Mouse (Mus musculus): ENCODE results near the gene Gnb1. TPM values are rescaled to one million over a fixed set of nuclear protein-coding genes. Genes with fewer than 3 reads are reported as not detected.

The Gnb1 gene
- polyA plus RNA-seq, 1 experiment from 2014 or later, result 585 TPM

DNA sequence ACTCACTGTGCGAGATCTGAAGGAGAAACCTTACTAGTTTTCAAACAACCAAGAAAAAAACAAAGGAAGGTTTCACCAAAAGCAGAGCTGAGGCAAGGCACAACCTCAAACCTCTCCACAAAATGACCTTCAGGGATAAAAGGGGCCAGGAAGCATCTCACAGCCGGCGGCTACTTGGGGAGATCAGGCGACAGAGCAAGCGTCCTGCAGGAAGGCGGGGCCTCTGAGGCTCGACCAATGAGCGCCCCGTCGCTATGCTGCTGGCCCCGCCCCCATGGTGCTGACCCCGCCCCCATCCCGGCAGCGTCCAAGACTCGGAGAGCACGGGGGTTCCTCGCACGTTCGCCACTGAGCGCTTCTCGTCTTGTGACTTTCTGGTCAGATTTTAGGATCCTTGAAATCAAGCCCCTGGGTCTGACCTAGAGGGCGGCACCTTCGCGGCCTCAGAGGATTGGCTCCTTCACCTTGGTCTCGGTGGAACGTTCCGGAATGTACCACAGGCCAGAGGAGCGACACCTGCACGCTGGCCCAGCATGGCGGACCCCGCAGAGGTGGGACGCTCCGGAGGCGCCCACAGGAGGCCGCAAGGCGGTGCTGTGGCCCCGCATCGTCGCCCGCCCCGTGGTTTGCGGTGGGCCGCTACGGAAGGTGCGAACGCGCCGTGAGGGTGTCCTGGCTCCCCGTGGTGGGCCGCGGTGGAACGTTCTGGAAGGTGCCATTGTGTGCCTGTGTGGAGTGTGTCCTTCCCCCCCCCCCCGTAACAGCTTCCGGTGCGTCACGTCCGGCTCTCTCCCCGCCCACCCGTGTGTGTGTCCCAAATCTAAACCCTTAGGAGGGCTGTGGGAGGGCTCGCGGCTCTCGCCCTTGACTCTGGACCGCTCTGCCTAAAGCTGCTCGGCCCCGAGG lies 110.2 kb downstream of the Gnb1 start, which contains the start of gene Slc35e2:
Gene Slc35e2, plus strand, starts transcription at position 326 of the 906 bp plus-strand sequence.
- ATAC-seq (ENCODE audit: insufficient read depth), result peak; percentile 97
- Histone ChIP-seq H3K9me3 (ENCODE audit: low read depth, low read length) (no peaks in the 10 kb centered on the region), H3K4me1 (ENCODE audit: insufficient read depth) (0 out of 2 replicates have a peak, but pooled peaks cover 2% of the 10 kb centered on the region), H3K27ac (ENCODE audit: low read depth) (peak within 1 kb of the TSS; percentile 99), H3K4me3 (ENCODE audit: low read depth, low read length) (peak within 1 kb of the TSS; percentile 98), H3K36me3 (ENCODE audit: insufficient read depth) (peaks cover 24% of the 10 kb centered on the region), H3K4me2 (peak within 1 kb of the TSS; percentile 89), H3K9ac (peak within 1 kb of the TSS; percentile 93), H3K27me3 (ENCODE audit: insufficient read depth, low read length) (no peaks in the 10 kb centered on the region)
- WGBS, result under 1% methylated on average over 59 of the region's 65 CpGs
- peak; percentile 38 for TF ChIP-seq CTCF (IDR thresholded peaks at IDR 0.05; ENCODE audit: low read depth)
- DNase-seq, result peak; percentile 95

DNA sequence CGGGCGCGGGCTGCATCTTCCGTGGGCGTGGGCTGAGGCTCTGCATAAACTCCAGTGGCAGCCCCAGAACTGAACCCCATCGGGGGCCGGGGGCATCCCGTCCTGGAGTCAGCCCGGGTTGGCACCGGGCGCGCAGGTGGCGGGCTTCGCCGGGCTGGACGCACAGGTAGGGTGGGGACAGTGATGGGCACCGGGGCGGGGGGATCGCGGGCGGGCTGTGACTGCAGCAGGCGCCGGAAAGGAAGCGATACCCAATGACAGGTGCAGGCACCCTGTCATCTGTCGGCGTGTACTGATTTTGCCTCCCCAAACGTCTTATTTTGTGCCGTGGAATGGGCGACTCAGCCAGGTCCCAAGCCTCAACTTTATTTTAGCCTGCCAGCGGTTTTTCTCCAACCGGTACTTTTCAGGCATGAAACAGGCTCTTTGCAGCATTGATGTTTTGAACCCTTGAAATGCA lies 110.9 kb downstream of the Gnb1 start:
- Histone ChIP-seq H3K9me3 (ENCODE audit: low read depth, low read length) (no peaks in the 10 kb centered on the region), H3K4me3 (ENCODE audit: low read depth, low read length) (peak overlapping the region; percentile 98), H3K27me3 (ENCODE audit: insufficient read depth, low read length) (no peaks in the 10 kb centered on the region), H3K27ac (ENCODE audit: low read depth) (peak overlapping the region; percentile 99), H3K4me2 (peak overlapping the region; percentile 89), H3K4me1 (ENCODE audit: insufficient read depth) (0 out of 2 replicates have a peak, but pooled peaks cover 2% of the 10 kb centered on the region), H3K36me3 (ENCODE audit: insufficient read depth) (peaks cover 24% of the 10 kb centered on the region), H3K9ac (peak overlapping the region; percentile 93)
- DNase-seq (no peak), ATAC-seq (ENCODE audit: insufficient read depth) (no peak)
- WGBS, result 2% methylated on average over 30 of the region's 31 CpGs
- TF ChIP-seq CTCF (IDR thresholded peaks at IDR 0.05; ENCODE audit: low read depth), result no peak

DNA sequence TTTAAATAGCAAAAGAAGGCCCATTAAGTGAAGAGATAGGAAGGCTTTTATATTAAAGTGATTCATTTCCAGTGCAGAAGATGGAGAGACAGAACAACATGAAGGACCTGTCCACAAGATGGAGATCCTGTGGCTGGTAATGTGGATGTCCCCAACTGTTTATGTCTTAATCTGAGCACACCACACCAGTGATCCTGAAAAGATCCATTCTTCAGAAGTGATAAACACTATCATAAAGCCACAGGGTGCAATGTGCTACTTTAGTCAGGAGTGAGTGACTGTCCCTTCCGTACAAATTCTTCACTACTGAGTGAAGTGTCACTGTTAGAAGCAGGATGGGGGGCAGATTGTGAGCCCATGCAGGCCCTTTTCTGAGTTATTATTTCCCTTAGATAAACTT lies 111.6 kb downstream of the Gnb1 start:
- no peak for DNase-seq
- Histone ChIP-seq H3K9ac (peak overlapping the region; percentile 93; the same call in 1 of the 2 replicates), H3K36me3 (ENCODE audit: insufficient read depth) (peaks cover 24% of the 10 kb centered on the region), H3K9me3 (ENCODE audit: low read depth, low read length) (no peaks in the 10 kb centered on the region), H3K4me1 (ENCODE audit: insufficient read depth) (0 out of 2 replicates have a peak, but pooled peaks cover 2% of the 10 kb centered on the region), H3K27me3 (ENCODE audit: insufficient read depth, low read length) (no peaks in the 10 kb centered on the region), H3K4me3 (ENCODE audit: low read depth, low read length) (peak overlapping the region; percentile 98), H3K27ac (ENCODE audit: low read depth) (no peak overlapping the region), H3K4me2 (peak overlapping the region; percentile 89)
- no peak for TF ChIP-seq CTCF (IDR thresholded peaks at IDR 0.05; ENCODE audit: low read depth)
- ATAC-seq (ENCODE audit: insufficient read depth), result no peak
- WGBS, result 77% methylated on average over 1 of the region's 1 CpGs

DNA sequence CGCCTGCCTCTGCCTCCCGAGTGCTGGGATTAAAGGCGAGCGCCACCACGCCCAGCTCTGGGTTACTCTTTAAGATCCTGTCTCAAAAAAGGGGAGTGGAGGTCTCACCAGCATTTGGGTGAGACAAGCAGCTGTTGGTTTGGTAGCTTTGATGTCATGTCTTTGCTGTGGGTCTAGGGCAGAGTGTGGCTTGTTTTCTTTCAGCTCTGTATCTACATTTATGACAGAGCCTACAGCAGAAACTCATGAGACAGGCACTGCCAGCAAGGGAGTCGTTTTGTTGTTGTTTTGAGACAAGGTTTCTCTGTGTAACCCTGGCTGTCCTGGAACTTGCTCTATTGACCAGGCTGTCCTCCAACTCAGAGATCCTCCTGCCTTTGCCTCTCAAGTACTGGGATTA lies 112.6 kb downstream of the Gnb1 start:
- Histone ChIP-seq H3K9ac (no peak overlapping the region), H3K4me2 (no peak overlapping the region), H3K27ac (ENCODE audit: low read depth) (no peak overlapping the region), H3K27me3 (ENCODE audit: insufficient read depth, low read length) (no peaks in the 10 kb centered on the region), H3K4me3 (ENCODE audit: low read depth, low read length) (no peak overlapping the region), H3K36me3 (ENCODE audit: insufficient read depth) (peaks cover 24% of the 10 kb centered on the region), H3K9me3 (ENCODE audit: low read depth, low read length) (no peaks in the 10 kb centered on the region), H3K4me1 (ENCODE audit: insufficient read depth) (0 out of 2 replicates have a peak, but pooled peaks cover 2% of the 10 kb centered on the region)
- no peak for TF ChIP-seq CTCF (IDR thresholded peaks at IDR 0.05; ENCODE audit: low read depth)
- no peak for DNase-seq
- WGBS, result 94% methylated on average over 6 of the region's 6 CpGs
- ATAC-seq (ENCODE audit: insufficient read depth), result no peak

DNA sequence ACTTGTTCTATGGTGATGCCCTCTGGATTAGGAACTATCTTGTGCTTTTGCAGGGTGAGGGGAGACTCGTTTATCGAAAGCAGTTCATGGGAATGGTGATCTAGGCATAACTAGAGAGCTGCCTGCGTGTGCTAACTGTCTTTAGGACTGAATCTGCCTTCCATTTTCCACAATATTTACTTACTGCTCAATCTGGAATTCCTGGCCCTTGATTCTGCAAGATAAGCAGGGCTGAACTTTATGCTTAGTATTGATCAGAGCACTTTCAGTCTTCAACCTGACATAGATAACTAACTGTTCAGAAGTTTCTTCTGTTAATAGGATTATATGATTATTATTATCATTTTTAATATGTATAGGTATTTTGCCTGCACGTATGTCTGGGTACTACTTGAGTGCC lies 114.0 kb downstream of the Gnb1 start:
- ATAC-seq (ENCODE audit: insufficient read depth), result no peak
- H3K9me3 ChIP-seq (ENCODE audit: low read depth, low read length), result no peaks in the 10 kb centered on the region

DNA sequence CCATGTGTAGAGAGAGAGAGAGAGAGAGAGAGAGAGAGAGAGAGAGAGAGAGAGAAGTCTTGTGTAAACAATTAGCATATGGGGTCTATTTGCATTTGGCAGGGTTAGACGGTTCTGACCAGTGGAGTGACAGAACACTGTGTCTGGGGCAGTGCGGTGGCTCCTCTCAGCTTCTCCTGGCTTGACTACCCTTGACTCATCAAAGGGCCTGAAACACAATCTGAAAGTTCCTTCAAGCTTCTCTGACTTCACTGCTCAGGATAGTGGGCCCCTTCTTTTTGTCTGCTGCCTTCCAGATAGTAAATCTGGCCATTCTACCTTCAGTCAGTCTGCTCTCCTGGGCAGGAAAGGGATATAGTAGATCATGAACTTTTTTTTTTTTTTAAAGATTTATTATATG lies 115.7 kb downstream of the Gnb1 start:
- Histone ChIP-seq H3K4me1 (ENCODE audit: insufficient read depth) (no peaks in the 10 kb centered on the region), H3K9me3 (ENCODE audit: low read depth, low read length) (no peaks in the 10 kb centered on the region), H3K36me3 (ENCODE audit: insufficient read depth) (peaks cover 48% of the 10 kb centered on the region), H3K9ac (no peak overlapping the region), H3K27me3 (ENCODE audit: insufficient read depth, low read length) (no peaks in the 10 kb centered on the region), H3K4me2 (no peak overlapping the region), H3K27ac (ENCODE audit: low read depth) (no peak overlapping the region), H3K4me3 (ENCODE audit: low read depth, low read length) (no peak overlapping the region)
- ATAC-seq (ENCODE audit: insufficient read depth) (no peak), DNase-seq (no peak)
- no peak for TF ChIP-seq CTCF (IDR thresholded peaks at IDR 0.05; ENCODE audit: low read depth)
- 59% methylated on average over 2 of the region's 2 CpGs for WGBS

More for the DNA sequence above, 114.0 kb downstream of the Gnb1 start:
- peaks cover 34% of the 10 kb centered on the region for H3K36me3 ChIP-seq (ENCODE audit: insufficient read depth)
- no peak overlapping the region for H3K27ac ChIP-seq (ENCODE audit: low read depth)
- no peak for DNase-seq
- H3K4me3 ChIP-seq (ENCODE audit: low read depth, low read length), result no peak overlapping the region
- no peak overlapping the region for H3K4me2 ChIP-seq
- no peak for TF ChIP-seq CTCF (IDR thresholded peaks at IDR 0.05; ENCODE audit: low read depth)
- no peak overlapping the region for H3K9ac ChIP-seq
- 0 out of 2 replicates have a peak, but pooled peaks cover 2% of the 10 kb centered on the region for H3K4me1 ChIP-seq (ENCODE audit: insufficient read depth)
- WGBS, result 87% methylated on average over 4 of the region's 4 CpGs
- H3K27me3 ChIP-seq (ENCODE audit: insufficient read depth, low read length), result no peaks in the 10 kb centered on the region

Other genes starting within 250 kb of the Gnb1 start
- gene Faap20, start 241.6 kb upstream of the Gnb1 start, polyA plus RNA-seq (2014; fragmentation: Nextera tagmentation; extraction: Ambion mirVana), result 81.2 and 83.9 TPM in 2 replicates
- gene Prkcz, start 130.0 kb upstream of the Gnb1 start, polyA plus RNA-seq (2014; fragmentation: Nextera tagmentation; extraction: Ambion mirVana), result 12.7 and 13.4 TPM in 2 replicates
- gene Gabrd, start 93.2 kb upstream of the Gnb1 start, polyA plus RNA-seq (2014; fragmentation: Nextera tagmentation; extraction: Ambion mirVana), result not detected in 2 replicates
- gene Cfap74, start 82.2 kb upstream of the Gnb1 start, polyA plus RNA-seq (2014; fragmentation: Nextera tagmentation; extraction: Ambion mirVana), result 1.8 TPM in 2 replicates
- not detected in 2 replicates for gene Tmem52, start 22.2 kb upstream of the Gnb1 start, polyA plus RNA-seq (2014; fragmentation: Nextera tagmentation; extraction: Ambion mirVana)
- gene Nadk, start 71.0 kb downstream of the Gnb1 start, polyA plus RNA-seq (2014; fragmentation: Nextera tagmentation; extraction: Ambion mirVana), result 85.0 and 90.5 TPM in 2 replicates
- 9.5 and 9.7 TPM in 2 replicates for gene Slc35e2, start 110.1 kb downstream of the Gnb1 start, polyA plus RNA-seq (2014; fragmentation: Nextera tagmentation; extraction: Ambion mirVana)
- gene Cdk11b, start 133.5 kb downstream of the Gnb1 start, polyA plus RNA-seq (2014; fragmentation: Nextera tagmentation; extraction: Ambion mirVana), result 56.3 and 58.7 TPM in 2 replicates
- gene Gm10563, start 154.0 kb downstream of the Gnb1 start, polyA plus RNA-seq (2014; fragmentation: Nextera tagmentation; extraction: Ambion mirVana), result not detected in 2 replicates
- 34.8 and 38.7 TPM in 2 replicates for gene Mmp23, start 162.0 kb downstream of the Gnb1 start, polyA plus RNA-seq (2014; fragmentation: Nextera tagmentation; extraction: Ambion mirVana)
- gene Mib2, start 177.8 kb downstream of the Gnb1 start, polyA plus RNA-seq (2014; fragmentation: Nextera tagmentation; extraction: Ambion mirVana), result 22.4 and 24.8 TPM in 2 replicates
- gene Fndc10, start 203.0 kb downstream of the Gnb1 start, polyA plus RNA-seq (2014; fragmentation: Nextera tagmentation; extraction: Ambion mirVana), result 2.5 and 2.7 TPM in 2 replicates
- gene Ssu72, start 213.4 kb downstream of the Gnb1 start, polyA plus RNA-seq (2014; fragmentation: Nextera tagmentation; extraction: Ambion mirVana), result 153 and 156 TPM in 2 replicates
- gene Tmem240, start 243.4 kb downstream of the Gnb1 start, polyA plus RNA-seq (2014; fragmentation: Nextera tagmentation; extraction: Ambion mirVana), result 0.41 and 0.86 TPM in 2 replicates